Mouse (Mus musculus): Measurements from ENCODE around the gene Pdia5. TPM values are rescaled to one million over a fixed set of nuclear protein-coding genes. Genes with fewer than 3 reads are reported as not detected.

The Pdia5 gene
- polyA plus RNA-seq, 1 experiment from 2014 or later = 20.4 TPM

GRCm38 (mm10) chr16:35463708-35464107 is 27.0 kb downstream of the Pdia5 start:
- Histone ChIP-seq H3K4me2 (replicated peaks; ENCODE audit: low read depth, low read length) (no peak overlapping the region), H3K4me1 (ENCODE audit: control insufficient read depth, insufficient read depth, low read length) (no peaks in the 10 kb centered on the region), H3K9ac (replicated peaks; ENCODE audit: low read depth, low read length) (no peak overlapping the region), H3K27me3 (ENCODE audit: control insufficient read depth, insufficient read depth, low read length) (no peaks in the 10 kb centered on the region), H3K4me3 (ENCODE audit: low read depth, low read length) (no peak overlapping the region), H3K9me3 (ENCODE audit: control insufficient read depth, low read depth, low read length) (no peaks in the 10 kb centered on the region), H3K27ac (ENCODE audit: low read length) (no peak overlapping the region), H3K36me3 (ENCODE audit: control insufficient read depth, insufficient read depth, low read length) (peaks cover 4% of the 10 kb centered on the region; the same call in 1 of the 2 replicates)
- 91% methylated on average over 10 of the region's 10 CpGs for WGBS
- no peak for ATAC-seq (ENCODE audit: insufficient number of reproducible peaks, insufficient read depth, low FRiP score, low read depth)

- ATAC-seq (ENCODE audit: insufficient number of reproducible peaks, insufficient read depth, low FRiP score, low read depth) = no peak
- 83% methylated on average over 7 of the region's 7 CpGs for WGBS
- H3K4me1 ChIP-seq (ENCODE audit: control insufficient read depth, insufficient read depth, low read length) = no peaks in the 10 kb centered on the region
- H3K9ac ChIP-seq (replicated peaks; ENCODE audit: low read depth, low read length) = no peak overlapping the region
- no peaks in the 10 kb centered on the region for H3K27me3 ChIP-seq (ENCODE audit: control insufficient read depth, insufficient read depth, low read length)
- no peak overlapping the region for H3K4me2 ChIP-seq (replicated peaks; ENCODE audit: low read depth, low read length)
- no peak overlapping the region for H3K4me3 ChIP-seq (ENCODE audit: low read depth, low read length)
- H3K27ac ChIP-seq (ENCODE audit: low read length) = no peak overlapping the region
- H3K9me3 ChIP-seq (ENCODE audit: control insufficient read depth, low read depth, low read length) = no peaks in the 10 kb centered on the region
- H3K36me3 ChIP-seq (ENCODE audit: control insufficient read depth, insufficient read depth, low read length) = peaks cover 4% of the 10 kb centered on the region; the same call in 1 of the 2 replicates
These were observed 27.7 kb downstream of the Pdia5 start for GRCm38 (mm10) chr16:35462955-35463354.

DNA sequence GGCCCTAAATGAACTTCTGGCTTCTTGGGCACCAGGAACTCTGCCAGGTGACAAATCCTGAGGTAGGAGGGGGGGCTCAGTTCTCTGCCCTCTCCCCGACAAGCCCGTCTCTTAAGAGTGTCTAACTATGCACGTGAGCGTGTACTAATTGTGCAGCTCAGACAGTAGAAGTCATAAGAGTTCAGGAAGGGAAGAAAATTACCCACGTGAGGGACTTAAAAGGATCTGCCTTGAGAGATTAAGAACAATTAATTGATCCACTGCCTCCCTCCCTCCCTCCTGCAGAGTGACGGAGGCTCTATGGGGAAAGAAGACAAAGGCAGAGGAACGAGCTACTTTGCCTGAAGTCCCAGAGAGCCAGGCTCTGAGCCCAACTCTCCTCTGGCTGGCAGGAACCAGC is 31.1 kb downstream of the Pdia5 start:
- Histone ChIP-seq H3K9me3 (ENCODE audit: control insufficient read depth, low read depth, low read length) (no peaks in the 10 kb centered on the region), H3K36me3 (ENCODE audit: control insufficient read depth, insufficient read depth, low read length) (peaks cover 16% of the 10 kb centered on the region), H3K4me2 (replicated peaks; ENCODE audit: low read depth, low read length) (no peak overlapping the region), H3K4me3 (ENCODE audit: low read depth, low read length) (no peak overlapping the region), H3K27me3 (ENCODE audit: control insufficient read depth, insufficient read depth, low read length) (no peaks in the 10 kb centered on the region), H3K9ac (replicated peaks; ENCODE audit: low read depth, low read length) (no peak overlapping the region), H3K27ac (ENCODE audit: low read length) (no peak overlapping the region), H3K4me1 (ENCODE audit: control insufficient read depth, insufficient read depth, low read length) (no peaks in the 10 kb centered on the region)
- ATAC-seq (ENCODE audit: insufficient number of reproducible peaks, insufficient read depth, low FRiP score, low read depth) = no peak
- WGBS = 71% methylated on average over 7 of the region's 7 CpGs

DNA sequence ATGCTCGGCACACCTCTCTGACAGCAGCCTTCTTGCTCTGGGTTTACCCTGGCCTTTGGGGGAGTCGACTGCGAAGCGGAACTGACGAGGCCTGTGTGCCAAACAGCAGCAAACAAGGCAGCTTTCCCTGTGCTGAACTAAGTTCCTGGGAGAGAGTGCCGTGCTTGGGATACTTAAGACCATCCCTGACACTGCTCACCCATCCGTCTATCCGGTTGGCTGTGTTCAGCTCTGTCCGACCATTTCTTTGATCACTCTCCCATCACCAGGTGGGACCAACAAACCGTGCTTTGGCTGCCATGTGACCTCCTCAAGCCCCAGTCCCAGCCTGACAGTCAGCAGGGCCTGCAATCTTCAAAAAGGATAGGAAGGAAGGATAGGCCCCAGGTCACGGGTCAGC is 32.4 kb downstream of the Pdia5 start:
- Histone ChIP-seq H3K4me2 (replicated peaks; ENCODE audit: low read depth, low read length) (no peak overlapping the region), H3K9ac (replicated peaks; ENCODE audit: low read depth, low read length) (no peak overlapping the region), H3K36me3 (ENCODE audit: control insufficient read depth, insufficient read depth, low read length) (peaks cover 17% of the 10 kb centered on the region), H3K9me3 (ENCODE audit: control insufficient read depth, low read depth, low read length) (no peaks in the 10 kb centered on the region), H3K27me3 (ENCODE audit: control insufficient read depth, insufficient read depth, low read length) (no peaks in the 10 kb centered on the region), H3K4me1 (ENCODE audit: control insufficient read depth, insufficient read depth, low read length) (no peaks in the 10 kb centered on the region), H3K4me3 (ENCODE audit: low read depth, low read length) (no peak overlapping the region), H3K27ac (ENCODE audit: low read length) (no peak overlapping the region)
- ATAC-seq (ENCODE audit: insufficient number of reproducible peaks, insufficient read depth, low FRiP score, low read depth) = no peak
- 78% methylated on average over 11 of the region's 11 CpGs for WGBS

DNA sequence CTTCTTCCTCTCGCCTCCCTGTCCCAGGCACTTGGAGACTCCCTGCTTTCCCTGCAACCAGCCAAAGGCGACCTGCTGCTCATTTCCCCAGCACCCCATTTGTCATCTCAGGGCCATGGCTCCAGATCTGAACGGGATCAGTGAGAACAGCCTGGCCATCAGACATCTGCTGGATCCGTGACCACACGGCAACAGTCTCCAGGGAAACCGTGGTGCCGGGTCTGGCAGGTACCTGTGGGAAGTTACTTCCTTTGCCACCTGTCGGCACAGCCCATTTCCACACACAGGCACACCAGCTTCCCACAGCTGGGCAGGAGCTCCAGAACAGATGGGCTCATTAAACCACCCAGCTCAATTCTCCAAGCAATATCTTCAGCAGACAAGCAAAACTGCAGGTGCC is 33.2 kb downstream of the Pdia5 start:
- no peak overlapping the region for H3K4me3 ChIP-seq (ENCODE audit: low read depth, low read length)
- H3K9ac ChIP-seq (replicated peaks; ENCODE audit: low read depth, low read length) = no peak overlapping the region
- no peaks in the 10 kb centered on the region for H3K9me3 ChIP-seq (ENCODE audit: control insufficient read depth, low read depth, low read length)
- no peaks in the 10 kb centered on the region for H3K27me3 ChIP-seq (ENCODE audit: control insufficient read depth, insufficient read depth, low read length)
- H3K4me2 ChIP-seq (replicated peaks; ENCODE audit: low read depth, low read length) = no peak overlapping the region
- H3K36me3 ChIP-seq (ENCODE audit: control insufficient read depth, insufficient read depth, low read length) = peaks cover 17% of the 10 kb centered on the region
- ATAC-seq (ENCODE audit: insufficient number of reproducible peaks, insufficient read depth, low FRiP score, low read depth) = no peak
- WGBS = 77% methylated on average over 8 of the region's 8 CpGs
- H3K27ac ChIP-seq (ENCODE audit: low read length) = no peak overlapping the region
- no peaks in the 10 kb centered on the region for H3K4me1 ChIP-seq (ENCODE audit: control insufficient read depth, insufficient read depth, low read length)

DNA sequence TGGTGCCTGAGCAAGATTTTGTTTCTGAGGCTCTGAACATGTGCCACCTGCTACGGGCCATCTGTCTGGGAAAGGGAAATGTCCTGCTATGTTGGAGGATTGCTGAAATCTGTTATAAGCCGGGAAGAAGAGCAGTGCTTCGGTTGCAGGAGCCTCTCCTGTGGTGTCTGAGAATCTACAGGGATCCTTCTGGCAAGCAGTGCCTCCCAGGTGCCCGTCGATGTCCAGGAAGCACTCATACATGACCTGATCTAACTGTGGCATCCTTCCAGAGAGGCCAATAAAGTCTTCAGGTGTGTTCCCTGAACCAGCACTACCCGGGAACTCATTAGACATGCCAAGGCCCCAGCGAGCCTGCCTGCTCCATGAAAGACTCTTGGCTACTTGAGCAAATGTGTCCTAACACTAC is 33.7 kb downstream of the Pdia5 start:
- Histone ChIP-seq H3K4me2 (replicated peaks; ENCODE audit: low read depth, low read length) (no peak overlapping the region), H3K9ac (replicated peaks; ENCODE audit: low read depth, low read length) (no peak overlapping the region), H3K9me3 (ENCODE audit: control insufficient read depth, low read depth, low read length) (no peaks in the 10 kb centered on the region), H3K27me3 (ENCODE audit: control insufficient read depth, insufficient read depth, low read length) (no peaks in the 10 kb centered on the region), H3K36me3 (ENCODE audit: control insufficient read depth, insufficient read depth, low read length) (peaks cover 17% of the 10 kb centered on the region), H3K4me1 (ENCODE audit: control insufficient read depth, insufficient read depth, low read length) (no peaks in the 10 kb centered on the region), H3K27ac (ENCODE audit: low read length) (no peak overlapping the region), H3K4me3 (ENCODE audit: low read depth, low read length) (no peak overlapping the region)
- WGBS = 90% methylated on average over 7 of the region's 7 CpGs
- ATAC-seq (ENCODE audit: insufficient number of reproducible peaks, insufficient read depth, low FRiP score, low read depth) = no peak

- Histone ChIP-seq H3K9me3 (ENCODE audit: control insufficient read depth, low read depth, low read length) (no peaks in the 10 kb centered on the region), H3K9ac (replicated peaks; ENCODE audit: low read depth, low read length) (no peak overlapping the region), H3K4me3 (ENCODE audit: low read depth, low read length) (no peak overlapping the region), H3K4me1 (ENCODE audit: control insufficient read depth, insufficient read depth, low read length) (no peaks in the 10 kb centered on the region), H3K27me3 (ENCODE audit: control insufficient read depth, insufficient read depth, low read length) (no peaks in the 10 kb centered on the region), H3K27ac (ENCODE audit: low read length) (no peak overlapping the region), H3K4me2 (replicated peaks; ENCODE audit: low read depth, low read length) (no peak overlapping the region), H3K36me3 (ENCODE audit: control insufficient read depth, insufficient read depth, low read length) (peaks cover 17% of the 10 kb centered on the region)
- WGBS = 91% methylated on average over 9 of the region's 9 CpGs
- ATAC-seq (ENCODE audit: insufficient number of reproducible peaks, insufficient read depth, low FRiP score, low read depth) = no peak
These were observed 34.4 kb downstream of the Pdia5 start for GRCm38 (mm10) chr16:35456305-35456704.

DNA sequence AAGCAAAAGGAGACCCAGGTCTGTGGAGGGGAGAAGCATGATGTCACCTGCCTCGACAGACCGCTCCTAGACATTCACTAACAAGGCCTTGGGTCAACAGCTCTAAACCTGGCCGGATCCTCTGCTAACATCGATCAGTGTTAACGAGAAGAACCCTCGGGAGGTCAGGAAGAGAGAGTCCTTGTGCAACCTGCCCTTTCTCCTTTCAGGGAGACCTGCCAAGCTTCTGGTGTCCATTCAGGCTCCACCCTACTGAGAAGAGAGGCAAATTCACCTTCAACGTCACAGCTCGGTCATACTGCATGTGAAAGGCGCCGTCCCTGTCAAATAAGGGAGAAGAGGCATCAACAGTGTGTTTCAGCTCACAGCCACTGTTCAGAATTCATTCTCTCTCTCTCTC is 34.9 kb downstream of the Pdia5 start:
- H3K4me1 ChIP-seq (ENCODE audit: control insufficient read depth, insufficient read depth, low read length) = no peaks in the 10 kb centered on the region
- no peak overlapping the region for H3K9ac ChIP-seq (replicated peaks; ENCODE audit: low read depth, low read length)
- 92% methylated on average over 10 of the region's 10 CpGs for WGBS
- no peak overlapping the region for H3K4me3 ChIP-seq (ENCODE audit: low read depth, low read length)
- H3K27me3 ChIP-seq (ENCODE audit: control insufficient read depth, insufficient read depth, low read length) = no peaks in the 10 kb centered on the region
- no peak overlapping the region for H3K4me2 ChIP-seq (replicated peaks; ENCODE audit: low read depth, low read length)
- H3K36me3 ChIP-seq (ENCODE audit: control insufficient read depth, insufficient read depth, low read length) = peaks cover 17% of the 10 kb centered on the region
- ATAC-seq (ENCODE audit: insufficient number of reproducible peaks, insufficient read depth, low FRiP score, low read depth) = no peak
- H3K27ac ChIP-seq (ENCODE audit: low read length) = no peak overlapping the region
- H3K9me3 ChIP-seq (ENCODE audit: control insufficient read depth, low read depth, low read length) = no peaks in the 10 kb centered on the region

DNA sequence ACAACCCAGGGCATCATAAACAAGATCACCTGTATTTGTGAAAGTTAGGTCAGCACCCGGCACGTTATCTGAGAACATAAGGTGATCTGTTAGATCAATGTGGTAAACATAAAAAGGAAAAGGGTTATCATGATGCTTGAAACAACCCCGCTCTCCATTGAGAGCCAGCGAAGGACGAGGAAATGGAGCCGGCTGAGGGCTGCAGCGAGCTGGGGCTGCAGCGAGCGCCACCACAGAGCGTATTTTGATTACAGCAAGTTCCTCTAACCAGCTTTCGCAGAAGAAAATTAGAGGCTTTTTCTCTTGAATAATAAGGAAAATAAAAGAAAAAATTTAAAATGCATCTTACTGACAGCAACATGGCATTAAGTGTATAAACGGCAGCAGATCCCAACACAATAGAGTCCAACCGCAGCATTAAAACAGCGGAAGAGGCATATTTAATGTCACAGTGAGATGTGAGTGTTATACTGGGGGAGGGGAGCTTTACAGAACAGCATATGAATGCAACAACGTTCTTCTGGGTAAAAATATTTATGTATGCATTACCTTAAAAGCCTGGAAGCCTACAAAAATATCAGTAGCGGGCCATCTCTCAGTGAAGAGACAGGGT is 40.5 kb downstream of the Pdia5 start:
- H3K4me3 ChIP-seq (ENCODE audit: low read depth, low read length) = no peak overlapping the region
- H3K4me1 ChIP-seq (ENCODE audit: control insufficient read depth, insufficient read depth, low read length) = no peaks in the 10 kb centered on the region
- H3K4me2 ChIP-seq (replicated peaks; ENCODE audit: low read depth, low read length) = no peak overlapping the region
- H3K9ac ChIP-seq (replicated peaks; ENCODE audit: low read depth, low read length) = no peak overlapping the region
- H3K36me3 ChIP-seq (ENCODE audit: control insufficient read depth, insufficient read depth, low read length) = peaks cover 13% of the 10 kb centered on the region
- ATAC-seq (ENCODE audit: insufficient number of reproducible peaks, insufficient read depth, low FRiP score, low read depth) = no peak
- H3K27me3 ChIP-seq (ENCODE audit: control insufficient read depth, insufficient read depth, low read length) = no peaks in the 10 kb centered on the region
- H3K27ac ChIP-seq (ENCODE audit: low read length) = no peak overlapping the region
- H3K9me3 ChIP-seq (ENCODE audit: control insufficient read depth, low read depth, low read length) = no peaks in the 10 kb centered on the region
- WGBS = 85% methylated on average over 16 of the region's 16 CpGs
